Mouse (Mus musculus) lung, embryonic 16.5 days (tissue): Measurements from ENCODE around the gene Tln2. TPM values are rescaled to one million over a fixed set of nuclear protein-coding genes. Genes with fewer than 3 reads are reported as not detected.

Experiments
- ATAC-seq: fragments of 200-750 bp; cut with Nextera tagmentation; 2 replicates; pipeline ENCODE4 v1.8.0; 2017; ENCODE audit warnings: low read depth, mild to moderate bottlenecking, moderate library complexity
- H3K27ac ChIP-seq: fragments of 300-500 bp; sonication (generic); 2 replicates; pipeline ENCODE4 v1.5.1; 2014; ENCODE audit warnings: mild to moderate bottlenecking, control low read depth, low read length
- H3K27me3 ChIP-seq: fragments of 300-500 bp; sonication (generic); 2 replicates; pipeline ENCODE4 v1.6.1; 2014; ENCODE audit warnings: low read depth, low read length, mixed read lengths; ENCODE audit not compliant: control insufficient read depth, insufficient read depth
- H3K36me3 ChIP-seq: fragments of 300-500 bp; sonication (generic); 2 replicates; pipeline ENCODE4 v1.6.1; 2014; ENCODE audit warnings: low read length; ENCODE audit not compliant: control insufficient read depth, insufficient read depth
- H3K4me1 ChIP-seq: fragments of 300-500 bp; sonication (generic); replicated peaks from 2 replicates; pipeline ENCODE4 v1.6.1; 2014; ENCODE audit warnings: low read length, mixed read lengths; ENCODE audit not compliant: control insufficient read depth, insufficient read depth
- H3K4me2 ChIP-seq: fragments of 300-500 bp; sonication (generic); 2 replicates; pipeline ENCODE4 v1.6.1; 2014; ENCODE audit warnings: low read depth, low read length, control low read depth
- H3K4me3 ChIP-seq: fragments of 300-500 bp; sonication (generic); 2 replicates; pipeline ENCODE4 v1.5.1; 2014; ENCODE audit warnings: mild to moderate bottlenecking, low read length, control low read depth
- H3K9ac ChIP-seq: fragments of 300-500 bp; sonication (generic); 2 replicates; pipeline ENCODE4 v1.6.1; 2014; ENCODE audit warnings: low read length, control low read depth
- H3K9me3 ChIP-seq: fragments of 300-500 bp; sonication (generic); 2 replicates; pipeline ENCODE4 v1.6.1; 2016; ENCODE audit warnings: low read length; ENCODE audit not compliant: control insufficient read depth
- WGBS: fragments of 180-500 bp; shearing (Covaris S2); extraction: QIAGEN DNeasy Blood & Tissue Kit; methylation state at CpG from one replicate; pipeline ENCODE4 v1.1.7; 2014; 5-methylcytosine and 5-hydroxymethylcytosine counted together
- polyA plus RNA-seq: library from polyadenylated mRNA; unstranded; fragments of >200 nt; fragmentation: Nextera tagmentation; extraction: Ambion mirVana; gene quantifications from 2 replicates; pipeline ENCODE4 v1.2.1, GENCODE M21; 2015

Gene Tln2
- 9.9 and 11.1 TPM in 2 replicates for polyA plus RNA-seq

DNA sequence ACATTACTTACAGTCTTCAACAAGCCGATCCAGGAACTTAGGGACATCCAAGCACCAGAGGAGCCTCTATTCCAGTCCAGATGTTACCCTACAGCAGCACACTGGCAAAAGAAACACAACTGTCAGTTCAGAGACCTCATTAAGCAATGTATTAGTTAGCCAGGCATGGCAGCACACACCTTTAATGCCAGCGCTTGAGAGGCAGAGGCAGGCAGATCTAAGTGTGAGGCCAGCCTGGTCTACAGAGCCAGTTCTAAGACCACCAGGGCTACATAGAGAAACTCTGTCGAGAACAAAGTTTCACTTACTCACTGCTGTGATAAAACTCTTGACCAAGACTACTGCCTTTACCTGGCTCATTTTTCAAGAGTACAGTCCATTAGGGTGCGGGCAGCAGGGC is at the start of gene Tln2:
TSS of gene Tln2 (minus strand) at position 101 of the 400 bp plus-strand sequence.
- Histone ChIP-seq H3K4me2 (no peak within 1 kb of the TSS), H3K4me1 (no peaks in the 10 kb centered on the region), H3K4me3 (no peak within 1 kb of the TSS), H3K27me3 (no peaks in the 10 kb centered on the region), H3K36me3 (no peaks in the 10 kb centered on the region), H3K9me3 (no peaks in the 10 kb centered on the region), H3K27ac (no peak within 1 kb of the TSS), H3K9ac (no peak within 1 kb of the TSS)
- no peak for ATAC-seq
- 85% methylated on average over 4 of the region's 4 CpGs for WGBS

DNA sequence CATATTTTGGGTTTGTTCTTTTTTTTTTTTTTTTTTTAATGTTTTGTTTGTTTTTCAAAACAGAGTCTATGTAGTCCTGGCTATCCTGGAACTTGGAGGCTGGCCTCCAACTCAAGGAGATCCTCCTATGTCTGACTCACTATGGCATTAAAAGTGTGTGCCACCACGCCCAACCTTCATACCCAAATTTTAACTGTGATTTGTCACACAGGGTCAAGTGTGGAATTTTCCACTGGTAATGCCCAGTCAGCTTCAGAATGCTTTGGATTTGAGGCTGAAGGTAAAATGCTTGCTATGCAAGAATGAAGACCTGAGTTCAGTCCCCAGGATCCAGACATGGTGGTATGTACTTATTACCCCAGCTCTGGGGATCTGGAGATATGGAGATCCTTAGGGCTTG is 49.7 kb upstream of the Tln2 start:
- H3K4me3 ChIP-seq: no peak overlapping the region
- H3K36me3 ChIP-seq: no peaks in the 10 kb centered on the region
- no peak for ATAC-seq
- no peaks in the 10 kb centered on the region for H3K9me3 ChIP-seq
- no peak overlapping the region for H3K9ac ChIP-seq
- H3K27ac ChIP-seq: no peak overlapping the region
- WGBS: 94% methylated on average over 1 of the region's 1 CpGs
- H3K4me1 ChIP-seq: no peaks in the 10 kb centered on the region
- no peaks in the 10 kb centered on the region for H3K27me3 ChIP-seq
- no peak overlapping the region for H3K4me2 ChIP-seq

DNA sequence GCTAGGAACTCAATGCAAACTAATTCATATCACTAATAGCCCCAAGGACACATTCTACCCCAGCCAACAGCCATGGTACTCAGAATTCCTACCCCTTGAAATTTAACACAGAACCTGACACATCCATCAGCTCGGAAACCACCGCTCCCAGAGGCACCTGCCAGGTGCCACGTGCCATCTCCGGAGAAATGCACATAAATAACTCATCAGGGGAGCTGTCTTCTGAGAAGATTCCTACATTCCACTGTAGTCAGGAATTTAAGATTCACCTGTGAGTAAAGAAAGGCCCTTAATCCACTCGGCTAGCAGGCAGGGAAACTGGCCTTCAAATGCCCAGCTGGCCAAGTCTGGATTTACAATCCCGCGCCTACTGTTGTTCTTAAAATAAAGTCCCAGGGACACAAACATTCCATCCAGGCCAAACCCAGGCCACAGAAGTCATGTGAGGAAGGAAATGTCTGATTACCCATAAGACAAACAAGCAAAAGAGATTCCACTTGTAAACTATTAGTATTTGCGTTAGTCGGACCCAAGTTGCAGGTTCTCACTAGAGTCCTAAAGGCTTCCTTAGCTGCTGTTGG is 48.4 kb upstream of the Tln2 start:
- H3K9me3 ChIP-seq: no peaks in the 10 kb centered on the region
- H3K9ac ChIP-seq: no peak overlapping the region
- H3K4me1 ChIP-seq: no peaks in the 10 kb centered on the region
- 63% methylated on average over 9 of the region's 9 CpGs for WGBS
- H3K4me3 ChIP-seq: no peak overlapping the region
- H3K36me3 ChIP-seq: no peaks in the 10 kb centered on the region
- no peaks in the 10 kb centered on the region for H3K27me3 ChIP-seq
- H3K4me2 ChIP-seq: no peak overlapping the region
- H3K27ac ChIP-seq: no peak overlapping the region
- ATAC-seq: no peak

DNA sequence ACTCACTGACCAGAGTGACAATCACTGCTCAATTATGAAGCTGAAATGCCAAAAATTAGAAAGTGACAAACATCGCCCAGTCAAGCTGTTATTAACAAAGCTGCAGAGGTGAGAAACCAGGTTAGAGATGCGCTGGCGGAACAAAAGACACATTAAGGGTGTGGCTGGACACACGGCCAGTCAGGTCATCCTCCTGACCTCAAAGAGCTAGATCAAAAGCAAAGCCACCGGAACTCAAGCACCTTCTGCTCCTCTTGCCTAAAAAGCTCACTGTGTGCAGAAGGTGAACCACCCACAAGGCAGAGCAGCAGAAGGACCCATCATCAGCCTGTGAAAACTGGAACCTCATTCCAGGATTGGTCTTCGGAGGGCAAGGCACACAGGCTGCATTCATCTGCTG is 47.8 kb upstream of the Tln2 start:
- ATAC-seq: no peak
- WGBS: 72% methylated on average over 6 of the region's 6 CpGs
- no peaks in the 10 kb centered on the region for H3K4me1 ChIP-seq
- H3K9me3 ChIP-seq: no peaks in the 10 kb centered on the region
- no peak overlapping the region for H3K4me2 ChIP-seq
- no peak overlapping the region for H3K4me3 ChIP-seq
- no peaks in the 10 kb centered on the region for H3K27me3 ChIP-seq
- no peaks in the 10 kb centered on the region for H3K36me3 ChIP-seq
- H3K27ac ChIP-seq: no peak overlapping the region
- no peak overlapping the region for H3K9ac ChIP-seq

DNA sequence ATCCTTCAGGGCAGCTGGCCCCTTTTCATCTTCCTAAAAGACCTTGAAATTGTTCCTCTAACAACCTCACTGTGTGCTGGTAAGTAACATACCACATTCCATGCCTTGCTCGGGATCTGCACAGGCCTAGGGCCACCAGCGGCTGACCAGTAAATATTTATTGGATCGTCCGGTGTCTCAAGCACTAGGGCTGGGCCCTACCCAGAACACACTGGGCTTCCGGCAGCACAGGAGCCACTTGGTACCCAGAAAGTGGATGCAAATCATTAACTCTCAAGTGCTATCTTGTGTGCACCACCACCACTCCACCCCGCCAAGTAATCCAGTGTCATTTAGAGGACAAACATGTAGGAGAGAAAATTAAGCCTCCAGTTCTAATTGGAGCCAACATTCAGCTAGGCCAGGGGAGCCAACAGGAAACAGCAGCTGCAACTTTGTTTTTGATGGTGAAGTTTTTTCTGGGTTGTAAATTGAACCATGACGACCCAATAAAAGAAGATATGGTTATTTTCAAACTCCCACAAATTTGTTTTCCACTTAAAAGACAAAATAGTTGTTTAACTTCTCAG is 46.4 kb upstream of the Tln2 start:
- Histone ChIP-seq H3K9ac (no peak overlapping the region), H3K4me3 (no peak overlapping the region), H3K4me2 (no peak overlapping the region), H3K4me1 (no peaks in the 10 kb centered on the region), H3K27ac (no peak overlapping the region), H3K36me3 (no peaks in the 10 kb centered on the region), H3K9me3 (no peaks in the 10 kb centered on the region), H3K27me3 (no peaks in the 10 kb centered on the region)
- WGBS: 25% methylated on average over 7 of the region's 7 CpGs
- ATAC-seq: peak; percentile 45

DNA sequence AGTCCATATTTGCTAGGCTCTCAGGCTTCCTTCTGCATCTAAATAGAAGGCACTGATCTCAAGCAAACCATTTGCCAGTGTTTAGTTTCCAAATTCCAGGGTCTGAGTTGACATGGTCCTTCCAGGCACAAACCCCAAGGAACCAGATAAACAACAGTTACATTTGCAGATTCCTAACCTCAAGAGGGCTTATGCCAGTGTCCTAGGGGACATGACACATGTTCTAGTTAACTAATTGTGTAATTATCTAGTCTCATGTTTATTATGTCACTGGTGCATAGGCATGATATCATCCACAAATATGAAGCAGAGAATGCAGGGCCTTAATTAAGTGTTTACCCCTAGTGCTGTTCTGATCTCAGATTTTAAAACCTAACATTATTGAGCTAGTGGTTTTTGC is 45.4 kb upstream of the Tln2 start:
- Histone ChIP-seq H3K27ac (no peak overlapping the region), H3K4me2 (no peak overlapping the region), H3K9ac (no peak overlapping the region)

DNA sequence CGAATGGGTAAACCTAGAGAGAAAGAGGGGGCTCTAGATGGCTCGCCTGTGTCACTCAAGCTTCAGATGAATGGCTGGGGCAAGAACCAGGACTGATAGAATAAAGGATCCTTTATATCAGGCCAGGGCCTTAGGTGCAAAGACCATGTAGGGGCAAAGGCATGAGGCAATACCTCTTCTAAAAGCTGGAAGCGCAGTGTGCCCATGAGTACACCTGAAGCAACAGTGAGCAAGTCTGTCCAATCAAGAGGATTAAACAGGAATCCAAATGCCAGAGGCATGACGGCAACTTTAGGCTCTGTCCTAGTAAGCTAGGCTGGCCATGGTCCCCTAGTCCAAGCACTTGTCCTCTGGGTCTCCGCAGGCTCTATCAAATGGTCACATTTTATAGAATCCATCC is 42.8 kb upstream of the Tln2 start:
- ATAC-seq: no peak
- Histone ChIP-seq H3K4me2 (no peak overlapping the region), H3K27me3 (no peaks in the 10 kb centered on the region), H3K9ac (no peak overlapping the region), H3K36me3 (no peaks in the 10 kb centered on the region), H3K4me1 (no peaks in the 10 kb centered on the region), H3K4me3 (no peak overlapping the region), H3K27ac (no peak overlapping the region), H3K9me3 (no peaks in the 10 kb centered on the region)
- 64% methylated on average over 5 of the region's 5 CpGs for WGBS

More for the DNA sequence above, 45.4 kb upstream of the Tln2 start:
- H3K36me3 ChIP-seq: no peaks in the 10 kb centered on the region
- no peak overlapping the region for H3K4me3 ChIP-seq
- no peaks in the 10 kb centered on the region for H3K27me3 ChIP-seq
- H3K4me1 ChIP-seq: no peaks in the 10 kb centered on the region
- H3K9me3 ChIP-seq: no peaks in the 10 kb centered on the region
- ATAC-seq: no peak

DNA sequence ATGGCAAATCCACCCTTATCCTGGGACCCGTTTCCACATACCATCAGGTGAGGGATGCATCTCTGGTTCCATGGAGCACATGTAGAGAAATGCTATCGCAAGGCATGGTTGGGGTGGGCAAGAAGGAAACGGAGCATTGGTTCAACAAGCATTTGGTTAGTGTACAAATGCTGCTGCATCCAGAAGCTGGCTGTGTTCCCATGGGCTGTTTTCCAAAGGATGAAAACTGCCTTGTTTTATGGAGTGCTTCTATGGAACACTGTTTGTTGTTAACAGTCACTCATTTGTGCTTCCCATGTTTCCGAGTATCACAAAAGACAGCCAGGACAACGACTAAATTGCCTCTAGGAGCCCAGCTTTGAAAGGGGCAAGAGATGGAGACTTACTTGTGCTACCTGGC is 35.7 kb upstream of the Tln2 start:
- 61% methylated on average over 5 of the region's 5 CpGs for WGBS
- ATAC-seq: no peak
- Histone ChIP-seq H3K9me3 (0 out of 2 replicates have a peak, but pooled peaks cover 3% of the 10 kb centered on the region), H3K4me3 (no peak overlapping the region), H3K9ac (no peak overlapping the region), H3K4me2 (no peak overlapping the region), H3K27me3 (no peaks in the 10 kb centered on the region), H3K27ac (no peak overlapping the region), H3K36me3 (no peaks in the 10 kb centered on the region), H3K4me1 (no peaks in the 10 kb centered on the region)

DNA sequence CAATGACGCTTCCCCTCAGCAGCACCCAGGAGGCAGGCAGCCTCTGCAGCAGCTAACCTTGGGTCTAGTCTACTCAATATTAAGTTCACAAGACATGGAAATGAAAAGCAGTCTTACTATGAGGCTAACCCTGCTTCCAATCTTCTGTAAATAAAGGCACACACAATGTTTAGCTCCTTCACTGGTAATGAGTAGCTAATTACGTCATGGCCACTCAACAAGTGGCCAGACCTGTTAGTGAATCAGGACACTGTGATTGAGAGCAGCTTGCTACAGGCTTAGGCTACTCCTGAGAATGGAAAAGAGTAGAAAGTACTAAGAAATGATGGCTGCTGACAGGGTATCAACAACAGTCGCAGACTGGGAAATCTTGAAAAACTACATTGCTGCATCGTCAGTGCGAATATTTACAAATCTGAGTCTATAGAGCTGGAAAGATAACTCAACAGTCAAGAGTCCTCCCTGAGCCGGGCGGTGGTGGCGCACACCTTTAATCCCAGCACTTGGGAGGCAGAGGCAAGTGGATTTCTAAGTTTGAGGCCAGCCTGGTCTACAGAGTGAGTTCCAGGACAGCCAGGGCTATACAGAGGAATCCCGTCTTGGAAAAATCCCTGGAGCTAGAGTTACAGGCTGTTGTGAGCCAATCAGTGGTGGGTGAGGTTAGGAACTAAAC is 34.1 kb upstream of the Tln2 start:
- Histone ChIP-seq H3K27ac (no peak overlapping the region), H3K4me1 (no peaks in the 10 kb centered on the region), H3K4me3 (no peak overlapping the region), H3K36me3 (no peaks in the 10 kb centered on the region), H3K9me3 (0 out of 2 replicates have a peak, but pooled peaks cover 3% of the 10 kb centered on the region), H3K4me2 (no peak overlapping the region), H3K9ac (no peak overlapping the region), H3K27me3 (no peaks in the 10 kb centered on the region)
- peak; percentile 68 for ATAC-seq
- 62% methylated on average over 9 of the region's 9 CpGs for WGBS
